Mouse (Mus musculus) inflammation-experienced regulatory T-cells, adult 6 months (primary cell): Measurements from ENCODE around the gene Dgcr2. TPM values are rescaled to one million over a fixed set of nuclear protein-coding genes. Genes with fewer than 3 reads are reported as not detected.

ENCODE experiments used
- ATAC-seq: one replicate; pipeline ENCODE4 v1.8.0; 2017
- polyA plus RNA-seq, 3 experiments: library from polyadenylated mRNA; unstranded; fragments of 100-300 nt; shearing (Covaris generic); gene quantifications; one replicate each; pipeline ENCODE4 v1.2.1; 2017

Gene Dgcr2
- polyA plus RNA-seq, 3 experiments from 2014 or later = 16.4 to 21.8 (median 19.9) TPM

DNA sequence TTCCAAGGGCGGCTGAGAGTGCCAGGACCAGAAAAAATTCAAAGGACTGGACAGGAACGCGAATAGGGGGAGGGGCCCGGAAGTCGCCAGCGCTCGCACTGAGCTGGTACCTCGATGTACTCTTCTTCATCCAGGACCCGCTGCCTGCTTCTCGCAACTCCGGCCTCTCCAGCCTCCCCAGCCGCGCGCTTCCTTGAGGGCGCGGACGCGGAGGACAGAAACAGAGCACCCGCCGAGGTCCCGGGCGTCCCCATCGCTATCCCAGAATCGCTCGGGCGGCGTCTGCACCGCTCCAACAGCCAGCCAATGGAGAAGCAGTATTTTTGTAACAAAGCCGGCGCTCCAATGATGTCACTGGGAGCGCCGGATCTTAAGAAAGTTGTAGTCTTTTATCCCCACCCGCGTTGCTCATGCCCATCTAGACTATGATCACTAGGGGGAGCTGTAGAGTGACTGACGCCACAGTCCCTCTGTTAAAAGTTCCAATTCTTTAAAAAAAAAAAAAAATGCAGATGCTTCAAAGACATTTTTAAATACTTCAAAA, 12.8 kb upstream of the Dgcr2 start, which contains the start of gene Ess2:
Gene Ess2 (minus strand): TSS at position 297 of the 544 bp plus-strand sequence.
- peak; percentile 100 for ATAC-seq

GRCm38 (mm10) chr16:17896091-17896490, 2.3 kb downstream of the Dgcr2 start:
- ATAC-seq = no peak

- ATAC-seq = no peak
Observed at GRCm38 (mm10) chr16:17893923-17894322, 4.4 kb downstream of the Dgcr2 start, which contains the start of gene Tssk1. Gene Tssk1, plus strand, starts transcription at chr16:17894223.

GRCm38 (mm10) chr16:17892606-17893005, 5.8 kb downstream of the Dgcr2 start:
- ATAC-seq = no peak

GRCm38 (mm10) chr16:17891567-17891959, 6.8 kb downstream of the Dgcr2 start, which contains the start of gene Gm20518:
Gene Gm20518, minus strand, starts transcription at chr16:17891671.
- peak; percentile 94 for ATAC-seq

DNA sequence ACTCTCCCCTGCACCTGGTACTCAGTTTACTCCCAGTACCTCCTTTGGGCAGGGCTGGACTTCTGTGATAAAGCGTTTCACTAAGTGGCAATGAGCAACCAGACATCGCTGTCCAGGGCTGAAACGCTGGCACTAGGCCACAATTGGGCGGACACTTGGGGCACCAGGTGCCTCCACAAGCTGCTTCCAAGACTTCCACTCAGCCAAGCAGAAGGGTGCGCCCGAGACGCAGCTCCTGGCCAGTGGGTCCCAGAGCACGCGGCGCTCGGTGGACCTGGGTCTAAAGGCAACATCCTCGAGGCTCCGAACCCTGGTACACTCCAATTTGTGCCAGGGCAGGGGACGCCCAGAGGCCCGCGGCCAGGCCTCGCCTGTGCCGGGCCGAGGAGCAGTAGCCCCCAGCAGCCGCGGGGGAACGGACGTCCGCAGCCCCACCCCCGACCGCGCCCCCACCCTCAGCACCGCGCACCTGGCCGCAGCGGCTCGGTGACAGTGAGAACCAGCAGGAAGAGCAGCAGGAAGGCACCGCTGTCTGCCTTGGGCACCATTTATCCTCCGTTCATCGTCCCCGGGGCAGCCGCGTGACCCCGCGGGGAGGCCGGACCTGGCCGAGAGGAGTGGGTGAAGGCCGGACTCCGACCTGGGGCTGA, 7.3 kb downstream of the Dgcr2 start:
- ATAC-seq = peak; percentile 49

GRCm38 (mm10) chr16:17890342-17890727, 8.0 kb downstream of the Dgcr2 start:
- ATAC-seq = no peak

GRCm38 (mm10) chr16:17889689-17890341, 8.5 kb downstream of the Dgcr2 start:
- ATAC-seq = no peak

GRCm38 (mm10) chr16:17884116-17884515, 14.2 kb downstream of the Dgcr2 start:
- no peak for ATAC-seq

GRCm38 (mm10) chr16:17882196-17882595, 16.2 kb downstream of the Dgcr2 start:
- ATAC-seq = no peak

GRCm38 (mm10) chr16:17879571-17879970, 18.8 kb downstream of the Dgcr2 start:
- ATAC-seq = no peak

DNA sequence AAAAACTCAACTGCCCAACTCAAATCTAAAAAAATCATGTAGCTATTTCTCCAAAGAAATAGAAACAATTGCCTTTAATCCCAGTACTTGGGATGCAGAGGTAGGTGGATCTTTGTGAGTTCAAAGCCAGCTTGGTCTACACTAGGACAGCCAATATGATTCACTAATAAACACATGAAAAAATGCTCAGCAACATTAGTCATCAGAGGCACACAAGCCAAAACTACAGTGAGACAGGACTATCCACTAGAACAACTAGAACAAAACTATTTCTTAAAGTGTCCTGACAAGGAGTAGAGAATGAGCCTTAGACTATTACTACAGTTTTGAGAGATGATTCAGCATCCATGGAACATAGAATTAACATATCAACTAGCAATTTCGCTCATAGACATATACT, 22.3 kb downstream of the Dgcr2 start:
- ATAC-seq = no peak

GRCm38 (mm10) chr16:17875174-17875573, 23.2 kb downstream of the Dgcr2 start:
- no peak for ATAC-seq

DNA sequence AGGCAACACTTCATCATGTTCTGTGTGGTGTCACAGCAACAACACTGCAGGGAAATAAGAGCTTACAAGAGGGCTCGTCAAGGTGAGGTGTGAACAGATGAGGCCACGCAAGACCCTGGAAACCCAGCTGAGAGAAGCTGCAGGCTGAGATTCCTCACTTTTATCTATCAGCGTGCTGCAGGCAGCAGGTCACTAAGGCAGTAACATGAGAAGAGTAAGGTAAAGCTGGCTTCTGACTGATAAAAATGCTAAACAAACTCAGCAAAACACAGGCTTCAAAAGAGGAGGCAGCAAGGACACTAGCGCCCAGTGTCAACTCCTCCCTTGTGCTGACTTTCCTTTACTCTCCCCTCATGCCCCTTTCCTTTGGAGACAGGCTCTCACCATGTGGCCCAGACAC, 25.4 kb downstream of the Dgcr2 start:
- ATAC-seq = no peak

DNA sequence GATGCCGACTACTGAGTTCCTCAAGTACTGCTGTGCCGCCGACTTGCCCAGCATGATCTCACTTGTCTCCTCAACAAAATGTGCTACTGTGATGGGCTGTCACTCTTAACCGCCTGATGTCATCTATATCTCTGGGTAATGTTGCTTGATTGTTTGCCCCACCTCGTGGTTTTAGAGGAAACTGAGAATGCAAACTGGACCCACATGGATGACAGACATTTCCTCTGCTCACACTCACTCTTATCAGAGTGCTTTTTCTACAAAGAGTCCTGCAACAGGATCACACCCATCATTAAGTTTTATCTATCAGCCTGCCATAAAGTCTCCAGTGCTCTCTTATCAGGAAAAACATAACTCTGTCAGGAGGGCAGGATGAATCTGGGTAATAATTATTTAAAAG, 27.1 kb downstream of the Dgcr2 start:
- no peak for ATAC-seq

DNA sequence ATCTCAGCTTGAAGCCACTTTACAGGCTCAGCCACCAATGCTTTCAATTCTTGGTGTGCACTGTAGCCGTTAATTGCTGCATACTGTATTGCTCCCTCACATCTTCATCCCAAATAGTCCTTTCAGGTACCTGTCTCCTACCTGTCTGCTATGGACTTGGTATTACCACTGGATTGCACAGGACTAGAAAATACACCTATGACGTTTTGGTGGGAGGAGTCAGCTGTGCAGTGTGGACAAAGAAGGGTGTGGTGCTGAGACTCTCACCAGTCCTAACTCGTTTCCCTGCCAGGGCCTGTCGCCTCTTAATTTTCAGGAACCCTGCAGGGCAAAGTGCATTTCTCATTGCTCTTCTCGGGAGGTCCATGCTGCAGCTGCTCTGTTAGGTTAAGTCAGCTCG, 32.6 kb downstream of the Dgcr2 start:
- no peak for ATAC-seq

GRCm38 (mm10) chr16:17865293-17865692, 33.1 kb downstream of the Dgcr2 start:
- no peak for ATAC-seq

DNA sequence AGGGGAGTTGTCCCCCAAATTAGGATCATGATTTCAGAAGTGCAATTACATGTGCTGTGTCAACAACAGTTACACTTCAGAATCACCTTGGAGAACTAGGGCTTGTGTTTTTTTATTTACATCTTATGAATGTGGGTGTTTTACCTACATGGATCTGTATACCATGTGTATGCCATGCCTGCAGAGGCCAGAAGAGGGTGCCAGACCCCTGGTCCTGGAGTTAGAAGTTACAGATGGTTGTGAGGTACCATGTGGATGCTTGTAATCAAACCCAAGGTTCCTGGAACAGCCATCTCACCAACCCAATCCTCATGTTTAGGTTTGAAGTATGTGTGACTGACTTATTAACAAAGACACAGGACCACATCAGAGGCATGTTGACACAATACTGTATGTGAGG, 39.8 kb downstream of the Dgcr2 start:
- ATAC-seq = peak; percentile 48

DNA sequence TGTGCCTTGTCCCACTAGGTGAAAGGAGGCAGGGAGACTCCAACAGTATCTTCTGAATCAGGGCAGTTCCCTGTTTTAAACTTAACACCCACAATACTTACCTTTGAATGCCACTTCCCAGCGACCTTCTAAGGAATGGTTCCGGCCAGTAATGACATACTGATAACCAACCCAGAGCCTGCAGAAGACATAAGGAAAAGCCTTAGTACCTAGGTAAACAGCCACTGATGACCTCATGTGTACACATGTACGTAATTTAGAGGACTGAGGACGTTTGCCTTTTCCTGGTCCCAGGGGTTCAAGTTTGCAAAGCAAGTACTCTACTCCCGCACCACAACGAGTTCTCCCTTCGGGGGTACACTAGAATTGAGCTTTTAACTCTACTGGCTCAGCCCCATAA, 41.2 kb downstream of the Dgcr2 start:
- ATAC-seq = no peak

DNA sequence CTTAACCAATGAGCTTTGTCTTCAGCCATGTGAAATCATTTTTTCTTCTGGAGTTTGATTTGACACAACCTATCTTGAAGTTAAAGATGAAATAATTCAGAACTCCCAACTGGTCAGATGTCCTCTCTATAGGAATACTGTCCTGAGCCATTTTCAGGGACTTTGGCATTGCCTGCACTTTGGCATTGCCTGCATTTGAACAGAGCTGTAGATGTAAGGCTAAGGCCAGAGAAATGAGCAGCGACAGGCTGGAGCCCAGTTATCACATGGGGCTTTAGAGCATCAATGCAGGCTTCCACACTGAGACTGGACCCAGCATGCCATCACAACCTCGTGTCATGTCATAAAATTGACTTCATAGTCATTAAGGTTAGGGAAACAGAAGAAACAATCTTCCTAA, 45.1 kb downstream of the Dgcr2 start:
- no peak for ATAC-seq

- no peak for ATAC-seq
Observed at GRCm38 (mm10) chr16:17851860-17852259, 46.5 kb downstream of the Dgcr2 start.

DNA sequence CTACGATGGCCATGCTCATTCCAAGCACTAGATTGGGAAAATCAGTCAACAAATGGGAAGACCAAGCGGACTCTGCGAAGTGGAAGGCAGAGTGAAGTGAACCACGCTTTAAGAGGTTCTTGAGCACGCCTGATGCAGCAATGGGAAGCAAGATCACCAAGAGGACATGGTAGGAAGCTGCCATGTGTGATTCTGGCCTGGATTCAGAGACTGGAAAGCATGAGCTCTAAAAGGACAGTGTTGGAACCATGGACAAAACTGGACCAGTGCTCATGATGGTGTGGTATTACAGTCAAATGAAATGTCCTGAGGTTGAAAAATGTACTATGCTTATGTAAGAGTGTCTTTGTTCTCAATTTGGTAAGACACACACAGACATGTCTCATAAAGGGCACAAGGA, 47.0 kb downstream of the Dgcr2 start:
- ATAC-seq = no peak

- no peak for ATAC-seq
Observed at GRCm38 (mm10) chr16:17849486-17849885, 48.9 kb downstream of the Dgcr2 start.

- peak; percentile 28 for ATAC-seq
Observed at GRCm38 (mm10) chr16:17848928-17849327, 49.4 kb downstream of the Dgcr2 start.
